ENCODE assay signal across 8 mouse cellular contexts in the genomic region with DNA sequence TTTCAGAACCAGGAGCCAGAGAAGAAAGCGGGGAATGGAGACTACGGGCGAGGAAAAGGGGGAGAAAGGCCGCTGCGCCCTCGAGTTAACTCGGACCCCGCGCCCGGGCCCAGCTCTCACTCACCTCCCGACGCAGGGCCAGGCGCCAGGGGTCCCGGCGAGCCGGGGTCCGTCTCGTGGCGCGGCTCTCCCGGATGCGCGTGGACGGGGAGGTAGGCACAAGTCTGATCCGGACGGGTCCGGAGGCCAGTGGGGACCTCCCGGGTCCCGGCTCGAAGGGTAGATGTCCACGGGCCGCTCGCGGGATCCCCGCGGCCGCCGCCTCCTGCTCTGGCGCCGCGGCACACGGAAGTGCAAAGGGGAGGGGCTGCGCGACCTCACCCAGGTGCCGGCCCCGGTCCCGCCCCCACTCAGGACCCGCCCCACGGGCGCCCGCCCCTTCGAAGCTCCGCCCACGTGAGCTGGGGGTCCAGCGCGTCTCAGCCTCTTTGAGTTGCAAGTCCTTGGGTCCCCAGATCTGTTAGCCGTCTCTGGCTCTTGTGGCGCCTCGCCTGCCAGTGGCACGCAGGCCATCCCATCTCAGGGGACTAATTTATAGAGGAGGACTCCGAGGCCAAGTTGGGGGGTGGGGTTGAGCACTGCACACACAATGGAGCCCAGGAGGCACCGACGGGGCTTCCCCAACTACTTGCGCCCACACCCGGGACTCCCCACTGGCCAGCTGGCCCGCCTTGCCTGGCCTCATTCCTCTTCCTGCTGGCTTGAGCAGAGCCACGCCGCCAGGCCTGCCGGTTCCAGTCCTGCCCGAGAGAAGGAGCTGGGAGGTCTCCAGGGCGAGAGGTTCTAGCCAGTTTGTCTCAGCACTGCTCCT. TPM values are rescaled to one million over a fixed set of nuclear protein-coding genes. Genes with fewer than 3 reads are reported as not detected.
DNase-seq lines count a peak whose midpoint lies in the region; ATAC-seq lines count a peak whose summit lies in the region.

A gene (minus strand): TSS at position 355 of the 871 bp plus-strand sequence.

- peak within 1 kb of the TSS; percentile 82 for H3K9ac ChIP-seq in embryonic facial prominence, embryonic 13.5 days
- peak within 1 kb of the TSS; percentile 58 for H3K9ac ChIP-seq in stomach, embryonic 14.5 days (replicated peaks; ENCODE audit: low read depth, low read length)

- H3K36me3 ChIP-seq in embryonic facial prominence, embryonic 13.5 days, result no peaks in the 10 kb centered on the region
- no peaks in the 10 kb centered on the region for H3K36me3 ChIP-seq in stomach, embryonic 14.5 days (ENCODE audit: control insufficient read depth, insufficient read depth, low read length)

- no peaks in the 10 kb centered on the region for H3K27me3 ChIP-seq in embryonic facial prominence, embryonic 13.5 days
- H3K27me3 ChIP-seq in stomach, embryonic 14.5 days (ENCODE audit: control insufficient read depth, insufficient read depth, low read length), result no peaks in the 10 kb centered on the region

- H3K27ac ChIP-seq in embryonic facial prominence, embryonic 13.5 days, result peak within 1 kb of the TSS; percentile 69
- H3K27ac ChIP-seq in stomach, embryonic 14.5 days (ENCODE audit: low read length), result peak within 1 kb of the TSS; percentile 69

- no peaks in the 10 kb centered on the region for H3K9me3 ChIP-seq in embryonic facial prominence, embryonic 13.5 days
- H3K9me3 ChIP-seq in stomach, embryonic 14.5 days (ENCODE audit: control insufficient read depth, low read depth, low read length), result no peaks in the 10 kb centered on the region

- ATAC-seq in embryonic facial prominence, embryonic 13.5 days (ENCODE audit: insufficient number of reproducible peaks, insufficient read depth, low FRiP score, low TSS enrichment, low read depth), result peak; percentile 81
- ATAC-seq in stomach, embryonic 14.5 days (ENCODE audit: insufficient number of reproducible peaks, insufficient read depth, low FRiP score, low read depth), result peak; percentile 84

- peak; percentile 93 to 94 for DNase-seq in B cell, adult 2 months
- DNase-seq in adrenal gland, postnatal 25 days, result peak; percentile 87
- peak; percentile 79 for DNase-seq in heart, adult 8-10 months (ENCODE audit: low spot score)
- peak; percentile 80 to 87 for DNase-seq in kidney, adult 8-10 months
- peak; percentile 89 for DNase-seq in liver
- DNase-seq in monocyte, adult 2 months (ENCODE audit: low read depth in 1 of 2, low spot score in 2 of 2), result peak; percentile 60 to 83

- under 1% methylated on average over 71 of the region's 71 CpGs for WGBS in embryonic facial prominence, embryonic 13.5 days
- under 1% methylated on average over 70 of the region's 71 CpGs for WGBS in stomach, embryonic 14.5 days

- peak within 1 kb of the TSS; percentile 86 for H3K4me2 ChIP-seq in embryonic facial prominence, embryonic 13.5 days
- H3K4me2 ChIP-seq in stomach, embryonic 14.5 days (replicated peaks; ENCODE audit: low read depth, low read length), result peak within 1 kb of the TSS; percentile 60

- peak within 1 kb of the TSS; percentile 81 for H3K4me3 ChIP-seq in embryonic facial prominence, embryonic 13.5 days
- peak within 1 kb of the TSS; percentile 74 for H3K4me3 ChIP-seq in stomach, embryonic 14.5 days (ENCODE audit: low read depth, low read length)

- peaks cover 23% of the 10 kb centered on the region for H3K4me1 ChIP-seq in embryonic facial prominence, embryonic 13.5 days
- peaks cover 17% of the 10 kb centered on the region for H3K4me1 ChIP-seq in stomach, embryonic 14.5 days (ENCODE audit: control insufficient read depth, insufficient read depth, low read length)

RNA-seq across cellular contexts. Expression of the gene that starts here (rescaled TPM):
- 210 and 237 TPM in 2 replicates for total RNA-seq in adrenal gland, postnatal 25 days (2021)
- 50.9 and 52.0 TPM in 2 replicates for polyA plus RNA-seq in embryonic facial prominence, embryonic 13.5 days (2015; fragmentation: Nextera tagmentation; extraction: Ambion mirVana)
- total RNA-seq in heart, adult 8-10 months (2022), result 10 to 100 TPM in 3 of 4 experiments, 1 to 10 TPM in 1; 7.1 to 13.4 (median 11.6) TPM
- polyA plus RNA-seq in stomach, embryonic 14.5 days (2014; fragmentation: Nextera tagmentation; extraction: Ambion mirVana), result 45.3 and 51.2 TPM in 2 replicates

Comparison
In these comparisons a context has a peak if more than half of its experiments do, and no peak if none do; other contexts are left out.
1. Peak in every context shown above with its lines: DNase-seq, ATAC-seq, H3K4me3 ChIP-seq and H3K27ac ChIP-seq.
2. RNA of the gene that starts here (total RNA-seq): 210 to 237 TPM in adrenal gland, postnatal 25 days; 7.1 to 13.4 TPM in heart, adult 8-10 months; every median in the first group is over 10 times any median in the second.